Mouse (Mus musculus) limb, embryonic 15.5 days (tissue): ENCODE measurements around the gene Scn3b. TPM values are rescaled to one million over a fixed set of nuclear protein-coding genes. Genes with fewer than 3 reads are reported as not detected.
A peak's percentile ranks its signal among the peaks of the same experiment; 100 is the strongest.

Source experiments
- ATAC-seq: fragments of 200-750 bp; cut with Nextera tagmentation; 2 replicates; pipeline ENCODE4 v1.8.0; 2017; ENCODE audit warnings: low read depth, moderate TSS enrichment; ENCODE audit not compliant: insufficient number of reproducible peaks, low FRiP score, low TSS enrichment
- H3K27ac ChIP-seq: fragments of 300-500 bp; sonication (generic); 2 replicates; pipeline ENCODE4 v1.5.1; 2015; ENCODE audit warnings: moderate library complexity, mild to moderate bottlenecking, inconsistent platforms
- H3K27me3 ChIP-seq: fragments of 300-500 bp; sonication (generic); 2 replicates; pipeline ENCODE4 v1.6.1; 2015; ENCODE audit warnings: inconsistent platforms
- H3K36me3 ChIP-seq: fragments of 300-500 bp; sonication (generic); 2 replicates; pipeline ENCODE4 v1.6.1; 2015; ENCODE audit warnings: inconsistent platforms
- H3K4me1 ChIP-seq: fragments of 300-500 bp; sonication (generic); 2 replicates; pipeline ENCODE4 v1.6.1; 2015; ENCODE audit warnings: inconsistent platforms
- H3K4me2 ChIP-seq: fragments of 300-500 bp; sonication (generic); 2 replicates; pipeline ENCODE4 v1.6.1; 2015; ENCODE audit warnings: mild to moderate bottlenecking, inconsistent platforms
- H3K4me3 ChIP-seq: fragments of 300-500 bp; sonication (generic); 2 replicates; pipeline ENCODE4 v1.5.1; 2015; ENCODE audit warnings: mild to moderate bottlenecking, inconsistent platforms
- H3K9ac ChIP-seq: fragments of 300-500 bp; sonication (generic); 2 replicates; pipeline ENCODE4 v1.6.1; 2015; ENCODE audit warnings: inconsistent platforms
- H3K9me3 ChIP-seq: fragments of 300-500 bp; sonication (generic); 2 replicates; pipeline ENCODE4 v1.6.1; 2016; ENCODE audit warnings: inconsistent platforms
- WGBS: fragments of 180-500 bp; shearing (Covaris S2); methylation state at CpG from one replicate; pipeline ENCODE4 v1.1.7; 2015; 5-methylcytosine and 5-hydroxymethylcytosine counted together
- polyA plus RNA-seq: library from polyadenylated mRNA; unstranded; fragments of >200 nt; fragmentation: Nextera tagmentation; extraction: Ambion mirVana; gene quantifications from 2 replicates; pipeline ENCODE4 v1.2.1, GENCODE M21; 2015

Gene Scn3b
- polyA plus RNA-seq, 1 experiment from 2014 or later, result 11.0 TPM

- Histone ChIP-seq H3K9ac (no peak overlapping the region), H3K36me3 (no peaks in the 10 kb centered on the region), H3K4me1 (peaks cover 17% of the 10 kb centered on the region), H3K27ac (no peak overlapping the region), H3K4me3 (no peak overlapping the region), H3K27me3 (peaks cover 22% of the 10 kb centered on the region), H3K4me2 (no peak overlapping the region), H3K9me3 (no peaks in the 10 kb centered on the region)
- no peak for ATAC-seq
- WGBS, result 81% methylated on average over 7 of the region's 7 CpGs
These were observed 3.8 kb downstream of the Scn3b start for GRCm38 (mm10) chr9:40272822-40273221.

GRCm38 (mm10) chr9:40275904-40276303, 6.9 kb downstream of the Scn3b start:
- H3K27me3 ChIP-seq, result no peaks in the 10 kb centered on the region
- ATAC-seq, result no peak
- H3K27ac ChIP-seq, result no peak overlapping the region
- no peak overlapping the region for H3K9ac ChIP-seq
- H3K4me1 ChIP-seq, result no peaks in the 10 kb centered on the region
- H3K9me3 ChIP-seq, result no peaks in the 10 kb centered on the region
- no peaks in the 10 kb centered on the region for H3K36me3 ChIP-seq
- H3K4me2 ChIP-seq, result no peak overlapping the region
- WGBS, result 84% methylated on average over 5 of the region's 5 CpGs
- no peak overlapping the region for H3K4me3 ChIP-seq

- Histone ChIP-seq H3K9ac (no peak overlapping the region), H3K27me3 (no peaks in the 10 kb centered on the region), H3K36me3 (no peaks in the 10 kb centered on the region), H3K9me3 (no peaks in the 10 kb centered on the region), H3K4me3 (no peak overlapping the region), H3K4me1 (peaks cover 1% of the 10 kb centered on the region; the same call in 1 of the 2 replicates), H3K4me2 (no peak overlapping the region), H3K27ac (no peak overlapping the region)
- 73% methylated on average over 3 of the region's 3 CpGs for WGBS
- ATAC-seq, result no peak
These were observed 8.7 kb downstream of the Scn3b start for GRCm38 (mm10) chr9:40277671-40278070.

- H3K4me1 ChIP-seq, result peaks cover 4% of the 10 kb centered on the region; the same call in 1 of the 2 replicates
- H3K4me2 ChIP-seq, result no peak overlapping the region
- no peaks in the 10 kb centered on the region for H3K9me3 ChIP-seq
- WGBS, result 88% methylated on average over 7 of the region's 7 CpGs
- H3K27ac ChIP-seq, result no peak overlapping the region
- no peaks in the 10 kb centered on the region for H3K27me3 ChIP-seq
- H3K36me3 ChIP-seq, result no peaks in the 10 kb centered on the region
- no peak overlapping the region for H3K4me3 ChIP-seq
- no peak for ATAC-seq
- no peak overlapping the region for H3K9ac ChIP-seq
These were observed 10.4 kb downstream of the Scn3b start for GRCm38 (mm10) chr9:40279438-40279837.

- Histone ChIP-seq H3K4me1 (peaks cover 4% of the 10 kb centered on the region; the same call in 1 of the 2 replicates), H3K4me3 (no peak overlapping the region), H3K27me3 (no peaks in the 10 kb centered on the region), H3K4me2 (no peak overlapping the region), H3K9ac (no peak overlapping the region), H3K9me3 (no peaks in the 10 kb centered on the region), H3K27ac (peak overlapping the region; percentile 47; the same call in 1 of the 2 replicates), H3K36me3 (no peaks in the 10 kb centered on the region)
- 0 out of 2 replicates have a peak, but pooled peaks have one; percentile 35 for ATAC-seq
- WGBS, result 36% methylated on average over 7 of the region's 7 CpGs
These were observed 14.0 kb downstream of the Scn3b start for GRCm38 (mm10) chr9:40282968-40283367.

GRCm38 (mm10) chr9:40292475-40292874, 23.5 kb downstream of the Scn3b start:
- Histone ChIP-seq H3K9me3 (no peaks in the 10 kb centered on the region), H3K27ac (no peak overlapping the region), H3K36me3 (0 out of 2 replicates have a peak, but pooled peaks cover 6% of the 10 kb centered on the region), H3K27me3 (no peaks in the 10 kb centered on the region), H3K4me1 (no peaks in the 10 kb centered on the region; the same call in 1 of the 2 replicates), H3K9ac (no peak overlapping the region), H3K4me3 (no peak overlapping the region), H3K4me2 (no peak overlapping the region)
- WGBS, result 87% methylated on average over 4 of the region's 4 CpGs
- ATAC-seq, result no peak

GRCm38 (mm10) chr9:40293286-40293685, 24.3 kb downstream of the Scn3b start:
- no peak overlapping the region for H3K4me2 ChIP-seq
- WGBS, result 95% methylated on average over 8 of the region's 8 CpGs
- H3K27ac ChIP-seq, result no peak overlapping the region
- H3K27me3 ChIP-seq, result no peaks in the 10 kb centered on the region
- 0 out of 2 replicates have a peak, but pooled peaks cover 6% of the 10 kb centered on the region for H3K36me3 ChIP-seq
- ATAC-seq, result no peak
- no peaks in the 10 kb centered on the region for H3K9me3 ChIP-seq
- no peaks in the 10 kb centered on the region; the same call in 1 of the 2 replicates for H3K4me1 ChIP-seq
- H3K9ac ChIP-seq, result no peak overlapping the region
- H3K4me3 ChIP-seq, result no peak overlapping the region

GRCm38 (mm10) chr9:40293740-40294139, 24.7 kb downstream of the Scn3b start:
- no peak for ATAC-seq
- no peaks in the 10 kb centered on the region for H3K27me3 ChIP-seq
- no peak overlapping the region for H3K4me2 ChIP-seq
- H3K27ac ChIP-seq, result no peak overlapping the region
- no peaks in the 10 kb centered on the region; the same call in 1 of the 2 replicates for H3K4me1 ChIP-seq
- 0 out of 2 replicates have a peak, but pooled peaks cover 6% of the 10 kb centered on the region for H3K36me3 ChIP-seq
- H3K9ac ChIP-seq, result no peak overlapping the region
- no peak overlapping the region for H3K4me3 ChIP-seq
- 92% methylated on average over 5 of the region's 5 CpGs for WGBS
- no peaks in the 10 kb centered on the region for H3K9me3 ChIP-seq

GRCm38 (mm10) chr9:40294210-40294609, 25.2 kb downstream of the Scn3b start:
- H3K9ac ChIP-seq, result no peak overlapping the region
- no peaks in the 10 kb centered on the region for H3K27me3 ChIP-seq
- no peak for ATAC-seq
- H3K4me1 ChIP-seq, result no peaks in the 10 kb centered on the region; the same call in 1 of the 2 replicates
- no peak overlapping the region for H3K4me2 ChIP-seq
- 80% methylated on average over 5 of the region's 5 CpGs for WGBS
- H3K4me3 ChIP-seq, result no peak overlapping the region
- H3K27ac ChIP-seq, result no peak overlapping the region
- H3K36me3 ChIP-seq, result 0 out of 2 replicates have a peak, but pooled peaks cover 6% of the 10 kb centered on the region
- no peaks in the 10 kb centered on the region for H3K9me3 ChIP-seq

GRCm38 (mm10) chr9:40294866-40295265, 25.8 kb downstream of the Scn3b start:
- Histone ChIP-seq H3K4me2 (no peak overlapping the region), H3K36me3 (0 out of 2 replicates have a peak, but pooled peaks cover 10% of the 10 kb centered on the region), H3K4me3 (no peak overlapping the region), H3K27me3 (no peaks in the 10 kb centered on the region), H3K27ac (no peak overlapping the region), H3K9ac (no peak overlapping the region), H3K4me1 (no peaks in the 10 kb centered on the region; the same call in 1 of the 2 replicates), H3K9me3 (no peaks in the 10 kb centered on the region)
- WGBS, result 85% methylated on average over 1 of the region's 1 CpGs
- no peak for ATAC-seq

GRCm38 (mm10) chr9:40296251-40296650, 27.2 kb downstream of the Scn3b start:
- Histone ChIP-seq H3K4me2 (no peak overlapping the region), H3K9ac (no peak overlapping the region), H3K4me1 (no peaks in the 10 kb centered on the region; the same call in 1 of the 2 replicates), H3K27me3 (no peaks in the 10 kb centered on the region), H3K27ac (no peak overlapping the region), H3K4me3 (no peak overlapping the region), H3K36me3 (0 out of 2 replicates have a peak, but pooled peaks cover 16% of the 10 kb centered on the region), H3K9me3 (no peaks in the 10 kb centered on the region)
- ATAC-seq, result no peak
- WGBS, result 86% methylated on average over 5 of the region's 5 CpGs

GRCm38 (mm10) chr9:40297969-40298368, 29.0 kb downstream of the Scn3b start:
- 0 out of 2 replicates have a peak, but pooled peaks cover 16% of the 10 kb centered on the region for H3K36me3 ChIP-seq
- 92% methylated on average over 9 of the region's 9 CpGs for WGBS

More at GRCm38 (mm10) chr9:40297969-40298368, 29.0 kb downstream of the Scn3b start:
- Histone ChIP-seq H3K4me3 (no peak overlapping the region), H3K27ac (no peak overlapping the region), H3K9ac (no peak overlapping the region), H3K4me1 (no peaks in the 10 kb centered on the region), H3K4me2 (no peak overlapping the region), H3K9me3 (no peaks in the 10 kb centered on the region), H3K27me3 (no peaks in the 10 kb centered on the region)
- ATAC-seq, result no peak
